Mouse (Mus musculus) spleen, adult 2 months (tissue): ENCODE measurements around the gene Rbm34.

ENCODE experiments used
- CTCF ChIP-seq: fragments of 200-500 bp; IDR thresholded peaks from 2 replicates; pipeline ENCODE4 v1.5.1; 2011; ENCODE audit warnings: mild to moderate bottlenecking, inconsistent platforms; ENCODE audit not compliant: insufficient read depth, insufficient read length, insufficient replicate concordance; ENCODE audit errors: extremely low read depth
- POLR2A ChIP-seq: fragments of 200-500 bp; IDR thresholded peaks from 2 replicates; pipeline ENCODE4 v1.6.1; 2011; ENCODE audit warnings: low read depth, low read length, inconsistent platforms

DNA sequence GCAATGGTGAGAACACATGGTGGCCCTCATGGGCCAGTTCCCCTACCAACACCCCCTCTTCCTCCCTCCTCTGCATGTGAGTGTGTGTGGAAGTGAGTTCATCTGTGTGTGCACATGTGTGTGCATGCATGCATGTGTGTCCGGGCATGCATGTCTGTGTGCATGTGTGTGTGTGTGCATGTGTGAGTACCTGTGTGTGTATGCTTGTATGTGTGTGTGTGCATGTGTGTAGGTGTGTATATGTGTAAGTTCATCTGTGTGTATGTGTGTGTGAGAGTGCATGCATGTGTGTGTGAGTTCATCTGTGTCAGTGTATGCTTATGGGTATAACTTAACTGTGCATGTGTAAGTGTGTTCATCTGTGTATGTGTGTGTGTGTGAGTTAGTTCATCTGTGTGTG is 52.5 kb downstream of the Rbm34 start:
- no peak for TF ChIP-seq POLR2A
- no peak for TF ChIP-seq CTCF
